Mouse (Mus musculus): ENCODE measurements around the gene 2310034G01Rik. TPM values are rescaled to one million over a fixed set of nuclear protein-coding genes. Genes with fewer than 3 reads are reported as not detected.

2310034G01Rik gene
- polyA plus RNA-seq, 1 experiment from 2014 or later: 2.8 TPM

GRCm38 (mm10) chr19:46313116-46313515 is 37.0 kb downstream of the 2310034G01Rik start:
- Histone ChIP-seq H3K9ac (no peak overlapping the region), H3K4me1 (replicated peaks; ENCODE audit: control insufficient read depth, insufficient read depth, low read length) (peaks cover 23% of the 10 kb centered on the region), H3K36me3 (replicated peaks; ENCODE audit: control insufficient read depth, insufficient read depth) (peaks cover 26% of the 10 kb centered on the region), H3K9me3 (ENCODE audit: control insufficient read depth, low read length) (no peaks in the 10 kb centered on the region), H3K4me3 (replicated peaks; ENCODE audit: low read length) (no peak overlapping the region), H3K4me2 (replicated peaks) (no peak overlapping the region), H3K27me3 (ENCODE audit: control insufficient read depth, insufficient read depth, low read length) (peaks cover 51% of the 10 kb centered on the region), H3K27ac (no peak overlapping the region)
- no peak for DNase-seq (ENCODE audit: low spot score)
- ATAC-seq (ENCODE audit: low FRiP score): no peak
- 89% methylated on average over 9 of the region's 9 CpGs for WGBS

GRCm38 (mm10) chr19:46312566-46312965 is 37.5 kb downstream of the 2310034G01Rik start:
- no peak for ATAC-seq (ENCODE audit: low FRiP score)
- WGBS: 90% methylated on average over 21 of the region's 21 CpGs
- H3K36me3 ChIP-seq (replicated peaks; ENCODE audit: control insufficient read depth, insufficient read depth): peaks cover 26% of the 10 kb centered on the region
- H3K27ac ChIP-seq: no peak overlapping the region
- no peaks in the 10 kb centered on the region for H3K9me3 ChIP-seq (ENCODE audit: control insufficient read depth, low read length)
- no peak overlapping the region for H3K9ac ChIP-seq
- no peak overlapping the region for H3K4me3 ChIP-seq (replicated peaks; ENCODE audit: low read length)
- peaks cover 18% of the 10 kb centered on the region for H3K4me1 ChIP-seq (replicated peaks; ENCODE audit: control insufficient read depth, insufficient read depth, low read length)
- H3K27me3 ChIP-seq (ENCODE audit: control insufficient read depth, insufficient read depth, low read length): peaks cover 55% of the 10 kb centered on the region
- no peak for DNase-seq (ENCODE audit: low spot score)
- H3K4me2 ChIP-seq (replicated peaks): no peak overlapping the region

GRCm38 (mm10) chr19:46311341-46311740 is 38.8 kb downstream of the 2310034G01Rik start:
- no peak for ATAC-seq (ENCODE audit: low FRiP score)
- no peak for DNase-seq (ENCODE audit: low spot score)
- peaks cover 54% of the 10 kb centered on the region for H3K27me3 ChIP-seq (ENCODE audit: control insufficient read depth, insufficient read depth, low read length)
- peaks cover 26% of the 10 kb centered on the region for H3K36me3 ChIP-seq (replicated peaks; ENCODE audit: control insufficient read depth, insufficient read depth)
- H3K4me1 ChIP-seq (replicated peaks; ENCODE audit: control insufficient read depth, insufficient read depth, low read length): peaks cover 7% of the 10 kb centered on the region
- H3K4me3 ChIP-seq (replicated peaks; ENCODE audit: low read length): no peak overlapping the region
- H3K4me2 ChIP-seq (replicated peaks): no peak overlapping the region
- 90% methylated on average over 9 of the region's 9 CpGs for WGBS
- H3K9ac ChIP-seq: no peak overlapping the region
- no peak overlapping the region for H3K27ac ChIP-seq
- no peaks in the 10 kb centered on the region for H3K9me3 ChIP-seq (ENCODE audit: control insufficient read depth, low read length)

- DNase-seq (ENCODE audit: low spot score) (no peak), ATAC-seq (ENCODE audit: low FRiP score) (no peak)
- Histone ChIP-seq H3K4me1 (replicated peaks; ENCODE audit: control insufficient read depth, insufficient read depth, low read length) (no peaks in the 10 kb centered on the region), H3K9ac (no peak overlapping the region), H3K36me3 (replicated peaks; ENCODE audit: control insufficient read depth, insufficient read depth) (peaks cover 26% of the 10 kb centered on the region), H3K27ac (no peak overlapping the region), H3K27me3 (ENCODE audit: control insufficient read depth, insufficient read depth, low read length) (peaks cover 53% of the 10 kb centered on the region), H3K9me3 (ENCODE audit: control insufficient read depth, low read length) (no peaks in the 10 kb centered on the region), H3K4me3 (replicated peaks; ENCODE audit: low read length) (no peak overlapping the region), H3K4me2 (replicated peaks) (no peak overlapping the region)
- 87% methylated on average over 12 of the region's 12 CpGs for WGBS
These were observed 39.7 kb downstream of the 2310034G01Rik start for GRCm38 (mm10) chr19:46310312-46310865.

GRCm38 (mm10) chr19:46309651-46310305 is 40.3 kb downstream of the 2310034G01Rik start:
- H3K4me3 ChIP-seq (replicated peaks; ENCODE audit: low read length): no peak overlapping the region
- no peaks in the 10 kb centered on the region for H3K9me3 ChIP-seq (ENCODE audit: control insufficient read depth, low read length)
- no peak for ATAC-seq (ENCODE audit: low FRiP score)
- peaks cover 53% of the 10 kb centered on the region for H3K27me3 ChIP-seq (ENCODE audit: control insufficient read depth, insufficient read depth, low read length)
- H3K4me1 ChIP-seq (replicated peaks; ENCODE audit: control insufficient read depth, insufficient read depth, low read length): peaks cover 5% of the 10 kb centered on the region; the same call in 1 of the 2 replicates
- H3K4me2 ChIP-seq (replicated peaks): no peak overlapping the region
- no peak overlapping the region for H3K27ac ChIP-seq
- 81% methylated on average over 21 of the region's 21 CpGs for WGBS
- H3K36me3 ChIP-seq (replicated peaks; ENCODE audit: control insufficient read depth, insufficient read depth): peaks cover 26% of the 10 kb centered on the region
- DNase-seq (ENCODE audit: low spot score): no peak
- H3K9ac ChIP-seq: no peak overlapping the region

- Histone ChIP-seq H3K4me1 (replicated peaks; ENCODE audit: control insufficient read depth, insufficient read depth, low read length) (peaks cover 10% of the 10 kb centered on the region; the same call in 1 of the 2 replicates), H3K36me3 (replicated peaks; ENCODE audit: control insufficient read depth, insufficient read depth) (peaks cover 21% of the 10 kb centered on the region), H3K27ac (no peak overlapping the region), H3K9me3 (ENCODE audit: control insufficient read depth, low read length) (no peaks in the 10 kb centered on the region), H3K27me3 (ENCODE audit: control insufficient read depth, insufficient read depth, low read length) (peaks cover 50% of the 10 kb centered on the region), H3K4me3 (replicated peaks; ENCODE audit: low read length) (peak overlapping the region; percentile 32), H3K4me2 (replicated peaks) (peak overlapping the region; percentile 69), H3K9ac (peak overlapping the region; percentile 48)
- peak; percentile 36; the same call in 1 of the 2 replicates for ATAC-seq (ENCODE audit: low FRiP score)
- peak; percentile 92 for DNase-seq (ENCODE audit: low spot score)
- WGBS: 2% methylated on average over 47 of the region's 47 CpGs
These were observed 41.2 kb downstream of the 2310034G01Rik start for GRCm38 (mm10) chr19:46308706-46309435.

GRCm38 (mm10) chr19:46308303-46308702 is 41.8 kb downstream of the 2310034G01Rik start:
- H3K4me3 ChIP-seq (replicated peaks; ENCODE audit: low read length): no peak overlapping the region
- H3K9me3 ChIP-seq (ENCODE audit: control insufficient read depth, low read length): no peaks in the 10 kb centered on the region
- 59% methylated on average over 16 of the region's 16 CpGs for WGBS
- H3K4me2 ChIP-seq (replicated peaks): peak overlapping the region; percentile 69; the same call in 1 of the 2 replicates
- H3K27ac ChIP-seq: no peak overlapping the region
- DNase-seq (ENCODE audit: low spot score) (no peak), ATAC-seq (ENCODE audit: low FRiP score) (no peak)
- peaks cover 15% of the 10 kb centered on the region for H3K36me3 ChIP-seq (replicated peaks; ENCODE audit: control insufficient read depth, insufficient read depth)
- peaks cover 45% of the 10 kb centered on the region for H3K27me3 ChIP-seq (ENCODE audit: control insufficient read depth, insufficient read depth, low read length)
- H3K9ac ChIP-seq: no peak overlapping the region
- peaks cover 10% of the 10 kb centered on the region; the same call in 1 of the 2 replicates for H3K4me1 ChIP-seq (replicated peaks; ENCODE audit: control insufficient read depth, insufficient read depth, low read length)

GRCm38 (mm10) chr19:46307781-46308180 is 42.3 kb downstream of the 2310034G01Rik start:
- H3K4me2 ChIP-seq (replicated peaks): no peak overlapping the region
- H3K9ac ChIP-seq: no peak overlapping the region
- ATAC-seq (ENCODE audit: low FRiP score): no peak
- H3K9me3 ChIP-seq (ENCODE audit: control insufficient read depth, low read length): no peaks in the 10 kb centered on the region
- peaks cover 11% of the 10 kb centered on the region for H3K36me3 ChIP-seq (replicated peaks; ENCODE audit: control insufficient read depth, insufficient read depth)
- peaks cover 10% of the 10 kb centered on the region; the same call in 1 of the 2 replicates for H3K4me1 ChIP-seq (replicated peaks; ENCODE audit: control insufficient read depth, insufficient read depth, low read length)
- DNase-seq (ENCODE audit: low spot score): no peak
- H3K27ac ChIP-seq: no peak overlapping the region
- WGBS: 79% methylated on average over 16 of the region's 16 CpGs
- peaks cover 45% of the 10 kb centered on the region for H3K27me3 ChIP-seq (ENCODE audit: control insufficient read depth, insufficient read depth, low read length)
- H3K4me3 ChIP-seq (replicated peaks; ENCODE audit: low read length): no peak overlapping the region

GRCm38 (mm10) chr19:46306751-46307289 is 43.3 kb downstream of the 2310034G01Rik start:
- no peak overlapping the region for H3K9ac ChIP-seq
- 92% methylated on average over 9 of the region's 9 CpGs for WGBS
- no peaks in the 10 kb centered on the region for H3K9me3 ChIP-seq (ENCODE audit: control insufficient read depth, low read length)
- 0 out of 2 replicates have a peak, but pooled peaks cover 3% of the 10 kb centered on the region for H3K36me3 ChIP-seq (replicated peaks; ENCODE audit: control insufficient read depth, insufficient read depth)
- DNase-seq (ENCODE audit: low spot score) (no peak), ATAC-seq (ENCODE audit: low FRiP score) (no peak)
- H3K27ac ChIP-seq: no peak overlapping the region
- no peak overlapping the region for H3K4me2 ChIP-seq (replicated peaks)
- peaks cover 45% of the 10 kb centered on the region for H3K27me3 ChIP-seq (ENCODE audit: control insufficient read depth, insufficient read depth, low read length)
- peaks cover 10% of the 10 kb centered on the region; the same call in 1 of the 2 replicates for H3K4me1 ChIP-seq (replicated peaks; ENCODE audit: control insufficient read depth, insufficient read depth, low read length)
- no peak overlapping the region for H3K4me3 ChIP-seq (replicated peaks; ENCODE audit: low read length)

Data from hindbrain, embryonic 14.5 days (tissue).